Mouse (Mus musculus) retina, embryonic 14.5 days (tissue): ENCODE results near the gene Scgb1b20.
"Not testable (repeated sequence)": the region's sequence is repeated elsewhere in the genome, so short reads cannot be mapped to it uniquely, and the experiment has no call there.

Experiments used
- DNase-seq: peaks from one replicate; pipeline ENCODE4 v3.0.0-alpha.2; 2015; ENCODE audit warnings: low spot score

Scgb1b20 gene

DNA sequence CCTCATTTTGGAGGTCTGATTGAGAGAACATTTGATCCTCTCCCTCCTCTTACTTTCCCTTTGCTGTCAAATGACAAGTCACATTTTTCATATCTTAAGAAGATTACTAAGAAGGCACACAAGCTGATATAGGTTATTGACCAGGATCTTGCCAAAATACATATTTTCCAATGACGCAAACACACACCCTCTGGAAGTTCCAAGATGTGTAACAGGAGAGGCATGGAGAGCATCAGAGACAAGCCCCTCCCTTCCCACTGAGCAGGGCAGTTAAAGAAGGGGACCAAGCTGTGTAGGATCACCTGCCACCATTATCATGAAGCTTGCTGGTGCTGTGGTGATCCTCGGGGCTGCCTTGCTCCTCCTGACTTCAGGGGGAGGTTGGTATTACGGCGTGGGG, at the start of gene Scgb1b20:
Gene Scgb1b20, plus strand, starts transcription at position 301 of the 400 bp plus-strand sequence.
- not testable (repeated sequence) for DNase-seq

DNA sequence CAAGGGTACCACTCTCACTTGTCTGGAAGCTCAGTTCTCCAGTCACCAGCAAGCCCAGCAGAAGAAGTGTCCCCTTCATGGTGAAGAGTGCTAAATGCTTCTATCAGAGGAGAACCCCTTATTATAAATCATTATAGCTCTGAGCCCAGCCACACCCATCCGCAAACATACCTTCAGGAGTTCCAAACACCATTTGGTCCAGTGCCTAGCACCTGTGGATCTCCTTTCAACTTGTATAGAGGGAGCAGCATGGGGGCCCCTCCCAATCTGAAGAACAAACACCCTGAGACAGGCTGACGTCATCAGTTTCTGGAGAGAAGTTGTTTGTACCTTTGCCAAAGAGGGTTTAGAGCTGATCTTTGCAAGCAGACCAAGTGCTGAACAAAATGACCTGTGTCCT, 6.8 kb upstream of the Scgb1b20 start, which contains the start of gene Scgb2b20:
Gene Scgb2b20, minus strand, starts transcription at position 101 of the 400 bp plus-strand sequence.
- not testable (repeated sequence) for DNase-seq

DNA sequence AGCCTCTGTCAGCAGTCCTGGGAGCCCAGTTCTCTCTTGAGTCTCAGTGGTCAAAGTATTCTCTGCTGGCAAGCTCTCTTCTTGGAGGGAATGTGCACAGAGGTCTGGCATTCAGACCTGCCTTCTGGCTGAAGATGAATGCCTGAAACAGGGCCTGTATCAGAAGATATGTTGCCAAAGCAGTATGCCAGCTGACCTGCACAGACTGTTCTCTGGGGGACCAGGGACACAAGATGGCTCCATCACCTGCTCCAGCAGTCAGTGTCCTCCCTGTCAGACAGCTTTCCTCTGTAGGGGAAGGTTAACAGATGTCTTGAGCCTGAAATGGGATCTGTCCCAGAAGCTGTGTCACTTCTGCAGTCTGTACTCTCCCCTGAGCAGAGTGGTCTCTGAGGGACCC, 26.7 kb downstream of the Scgb1b20 start:
- DNase-seq = not testable (repeated sequence)

DNA sequence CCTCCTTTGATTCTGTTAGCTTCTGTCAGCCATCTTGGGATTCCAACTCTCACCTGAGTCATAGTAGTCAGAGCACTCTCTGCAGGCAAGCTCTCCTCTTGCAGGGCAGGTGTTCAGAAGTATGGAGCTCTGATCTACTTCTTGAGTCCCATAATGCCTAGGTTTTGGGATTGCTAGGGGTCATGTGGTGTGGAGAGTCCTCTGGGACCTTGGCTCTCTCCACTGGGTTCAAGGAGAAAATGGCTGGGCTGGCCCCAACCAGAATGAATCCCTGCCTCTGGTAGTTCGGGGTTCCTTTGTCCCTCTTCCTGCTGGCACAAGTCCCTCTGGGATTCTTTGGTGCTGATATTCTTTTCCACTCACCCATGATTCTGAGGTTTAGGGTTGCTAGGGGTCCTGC, 28.6 kb downstream of the Scgb1b20 start:
- DNase-seq = no peak

DNA sequence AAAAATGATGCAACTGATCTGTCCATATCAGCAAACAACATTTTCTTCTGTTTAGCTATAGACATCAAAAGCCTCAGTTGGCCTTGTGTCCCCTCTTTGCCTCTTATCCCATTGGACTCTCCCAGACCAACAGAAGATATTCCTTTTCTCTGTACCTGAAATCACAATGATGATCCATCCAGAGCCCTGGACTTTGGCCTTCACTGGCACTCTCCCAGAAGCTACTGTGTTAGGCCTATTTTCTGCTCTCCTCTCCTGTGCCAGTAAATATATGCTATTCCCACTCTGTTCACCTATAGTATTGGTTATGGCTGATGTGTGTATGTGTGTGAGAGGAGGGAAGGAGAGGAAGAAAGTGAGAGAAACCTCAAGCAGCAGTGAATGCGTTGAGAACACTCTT, 36.6 kb downstream of the Scgb1b20 start:
- not testable (repeated sequence) for DNase-seq
